Mouse (Mus musculus) cerebellum, adult 2 months (tissue): ENCODE results near the gene Hba-x.
"Not testable (repeated sequence)": the region's sequence is repeated elsewhere in the genome, so short reads cannot be mapped to it uniquely, and the experiment has no call there.

Source experiments
- CTCF ChIP-seq: fragments of 200-500 bp; IDR thresholded peaks from 2 replicates; pipeline ENCODE4 v1.5.1; 2011; ENCODE audit warnings: low read depth, mild to moderate bottlenecking, control low read depth, low read length, moderate library complexity, borderline replicate concordance; ENCODE audit not compliant: insufficient read depth
- POLR2A ChIP-seq: fragments of 200-500 bp; IDR thresholded peaks from 2 replicates; pipeline ENCODE4 v1.6.1; 2011; ENCODE audit warnings: low read length, control low read depth, borderline replicate concordance; ENCODE audit not compliant: insufficient read depth

DNA sequence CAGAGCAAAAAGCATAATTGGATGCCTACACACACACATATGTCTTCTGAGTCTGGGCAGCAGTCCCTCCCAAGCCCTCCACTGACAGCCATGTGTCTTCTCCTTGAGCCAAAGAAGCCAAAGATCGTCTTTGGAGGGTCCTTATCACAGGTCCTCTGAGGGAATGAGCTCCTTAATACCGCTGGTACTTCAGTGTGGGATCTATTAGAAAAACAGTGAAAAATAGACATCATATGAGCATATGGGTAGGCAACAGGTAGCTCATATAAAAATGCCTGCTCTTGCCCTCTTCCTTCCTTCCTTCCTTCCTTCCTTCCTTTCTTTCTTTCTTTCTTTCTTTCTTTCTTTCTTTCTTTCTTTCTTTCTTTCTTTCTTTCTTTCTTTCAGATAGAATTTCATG lies 8.4 kb downstream of the Hba-x start:
- not testable (repeated sequence) for TF ChIP-seq POLR2A, CTCF
